Mouse (Mus musculus) cerebellum, postnatal 36 days (tissue): Measurements from ENCODE around the gene Slc25a45.
"Not testable (repeated sequence)": the region's sequence is repeated elsewhere in the genome, so short reads cannot be mapped to it uniquely, and the experiment has no call there.

ENCODE experiments used
- DNase-seq, 2 experiments: peaks; one replicate each; pipeline ENCODE4 v3.0.0; 2021 to 2022; ENCODE audit warnings: mixed read lengths in 2 of 2

Gene Slc25a45

DNA sequence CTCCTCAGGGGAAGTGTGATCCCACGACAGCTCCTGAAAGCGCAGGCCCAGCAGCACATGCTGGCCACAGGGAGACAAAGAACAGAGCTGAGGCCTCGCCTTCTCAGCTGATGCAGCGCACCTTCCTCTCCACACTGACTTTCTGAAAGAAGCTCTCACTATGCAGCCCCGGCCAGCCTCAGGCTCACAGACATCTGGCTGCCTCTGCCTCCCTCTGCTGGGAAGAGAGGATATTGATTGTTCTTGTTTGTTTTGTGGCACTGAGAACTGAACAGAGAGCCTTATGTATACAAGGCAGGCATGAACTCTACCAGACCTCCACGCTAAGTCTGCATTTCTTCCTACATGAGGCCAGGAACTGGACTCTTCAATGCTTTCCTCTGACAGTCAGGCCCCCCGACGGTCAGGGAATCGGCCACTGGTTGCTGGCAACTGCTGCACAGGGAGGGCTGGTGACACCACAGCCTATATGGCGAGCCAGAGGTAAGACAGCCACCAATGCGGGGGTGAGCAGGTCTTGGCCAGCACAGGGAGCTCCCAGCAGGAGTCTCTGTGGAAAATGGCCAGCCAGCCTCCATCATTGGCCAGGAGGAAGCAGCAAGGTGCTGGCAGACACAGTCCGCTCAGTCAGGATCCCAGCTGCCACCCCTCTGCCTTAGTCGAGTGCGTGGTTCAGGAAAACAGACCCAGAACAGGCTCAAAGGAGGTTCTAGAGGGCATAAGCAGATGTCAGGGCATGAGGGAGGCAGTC, 15.1 kb upstream of the Slc25a45 start:
- DNase-seq, result peak; percentile 25 to 35

DNA sequence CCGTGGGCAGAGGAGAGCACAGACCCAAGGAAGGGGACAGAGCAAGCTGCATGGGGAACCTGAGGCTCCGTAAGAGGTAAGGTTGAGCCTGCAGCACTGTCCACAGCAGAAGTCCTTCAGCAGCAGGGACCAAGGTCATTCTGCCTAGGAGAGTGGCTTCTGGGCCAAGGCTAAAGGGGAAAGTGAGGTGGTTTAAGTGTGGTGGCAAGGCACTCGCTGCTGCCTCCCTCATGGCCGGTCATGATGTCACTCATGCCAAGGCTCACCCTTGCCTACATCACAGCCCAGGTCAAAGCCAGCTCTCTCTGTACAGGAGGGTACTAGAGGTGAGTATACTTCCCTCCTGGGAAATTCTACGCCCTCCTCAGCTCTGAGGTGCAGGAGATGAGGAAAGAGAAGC, 13.8 kb upstream of the Slc25a45 start:
- DNase-seq, result no peak

DNA sequence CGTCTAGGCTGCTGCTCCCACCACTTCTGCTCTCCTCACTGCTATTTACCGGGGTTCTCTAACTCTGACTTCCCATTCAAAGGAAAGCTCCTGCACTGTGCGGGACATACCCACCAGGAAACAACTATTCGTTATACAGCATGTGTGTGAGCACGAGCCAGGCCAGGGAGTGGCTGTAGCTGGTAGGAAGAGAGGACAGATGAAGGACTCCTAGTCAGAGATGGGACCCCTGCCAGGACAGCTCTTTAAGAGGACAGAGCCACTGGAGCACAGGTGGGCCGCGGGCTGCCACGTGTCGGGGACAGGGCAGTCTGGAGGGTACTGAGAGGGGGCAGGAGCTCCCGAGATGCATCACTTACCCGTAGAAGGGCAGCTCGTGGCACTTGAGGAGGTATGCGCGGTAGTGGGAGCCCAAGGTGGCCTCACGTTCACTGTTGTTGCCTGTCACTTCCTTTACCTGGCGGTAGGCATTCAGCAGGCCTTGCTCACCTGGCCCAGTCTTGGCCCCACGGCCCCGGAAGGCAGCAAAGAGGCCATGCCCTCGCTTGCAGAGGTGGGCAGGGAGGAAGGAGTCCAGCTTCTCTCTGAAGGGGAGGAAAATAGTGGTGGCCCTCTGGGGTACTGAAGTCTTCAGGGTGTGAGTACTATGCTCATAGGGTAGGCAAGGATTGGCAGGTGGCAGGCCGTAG, 12.8 kb upstream of the Slc25a45 start:
- DNase-seq, result no peak

DNA sequence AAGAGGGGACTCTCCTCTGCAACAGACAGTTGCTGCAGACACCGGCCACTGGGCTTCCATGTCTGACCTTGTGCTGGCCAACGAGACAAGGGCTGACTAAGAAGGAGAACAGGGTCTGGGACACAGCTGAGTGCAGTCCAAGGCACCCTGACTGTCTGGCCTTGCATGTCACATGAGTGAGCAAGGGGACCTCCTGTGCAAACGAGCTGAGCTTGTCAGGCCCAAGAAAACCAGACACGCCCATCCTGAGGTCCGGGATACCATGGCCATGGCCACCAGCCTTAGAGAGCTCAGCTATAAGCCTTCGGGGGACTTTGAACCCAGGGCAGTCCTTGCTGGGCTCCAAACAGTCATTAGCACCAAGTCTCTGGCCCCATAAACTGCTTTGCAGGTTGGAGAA, 9.5 kb upstream of the Slc25a45 start:
- DNase-seq, result no peak

DNA sequence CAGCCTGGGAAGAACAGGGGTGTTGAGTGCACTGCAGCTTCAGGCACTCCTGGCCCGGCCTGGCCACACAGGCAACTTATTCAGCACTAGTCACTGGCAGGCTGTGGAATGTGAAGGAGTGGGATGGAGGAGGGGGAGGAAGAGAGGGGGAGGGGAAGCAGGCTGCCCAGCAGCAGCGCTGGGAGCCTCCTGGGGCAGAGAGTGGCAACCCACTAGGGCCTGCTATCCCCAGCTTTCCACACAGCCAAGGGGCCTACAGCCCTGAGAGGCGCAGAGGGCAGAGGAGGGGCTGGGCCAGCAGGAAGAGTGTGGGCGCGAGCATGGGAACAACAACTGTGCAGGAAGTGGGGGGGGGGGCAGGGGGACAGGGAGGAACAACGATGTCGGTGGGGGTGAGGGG, 6.3 kb upstream of the Slc25a45 start:
- no peak for DNase-seq

DNA sequence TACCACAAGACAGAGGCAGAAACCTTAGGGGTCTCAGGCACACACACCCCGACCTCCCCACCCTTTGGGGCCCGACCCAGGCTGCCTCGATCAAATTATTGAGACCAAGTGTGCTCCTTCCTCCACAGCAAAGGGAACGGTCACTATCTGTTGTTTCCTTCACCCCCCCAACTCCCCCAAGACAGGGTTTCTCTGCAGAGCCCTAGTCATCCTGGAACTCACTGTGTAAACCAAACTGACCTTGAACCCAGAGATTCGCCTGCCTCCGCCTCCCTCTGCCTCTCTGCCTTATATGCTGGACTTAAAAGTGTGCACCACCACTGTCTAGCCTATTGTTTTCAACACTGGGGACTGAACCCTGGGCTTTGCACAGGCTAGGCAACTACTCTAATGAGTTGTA, 5.9 kb upstream of the Slc25a45 start:
- no peak for DNase-seq

DNA sequence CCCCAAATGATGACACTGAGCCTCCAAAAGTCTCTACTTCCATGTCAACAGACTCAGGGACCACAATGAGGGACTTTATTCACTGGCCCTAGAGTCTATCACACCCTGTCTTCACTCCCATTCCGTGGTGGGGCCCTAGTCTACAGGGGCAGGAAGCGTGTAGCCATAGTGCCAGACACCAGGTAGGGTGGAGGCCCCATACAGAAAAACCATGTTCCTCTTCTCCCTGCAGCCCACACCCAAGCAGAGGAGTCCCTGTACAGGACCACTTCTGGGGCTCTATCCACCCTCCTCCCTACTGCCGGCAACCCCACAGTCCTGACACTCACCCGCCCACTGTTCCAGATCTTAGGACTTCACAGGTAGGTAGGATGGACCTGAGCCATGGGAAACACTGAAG, 5.1 kb upstream of the Slc25a45 start:
- DNase-seq, result no peak

DNA sequence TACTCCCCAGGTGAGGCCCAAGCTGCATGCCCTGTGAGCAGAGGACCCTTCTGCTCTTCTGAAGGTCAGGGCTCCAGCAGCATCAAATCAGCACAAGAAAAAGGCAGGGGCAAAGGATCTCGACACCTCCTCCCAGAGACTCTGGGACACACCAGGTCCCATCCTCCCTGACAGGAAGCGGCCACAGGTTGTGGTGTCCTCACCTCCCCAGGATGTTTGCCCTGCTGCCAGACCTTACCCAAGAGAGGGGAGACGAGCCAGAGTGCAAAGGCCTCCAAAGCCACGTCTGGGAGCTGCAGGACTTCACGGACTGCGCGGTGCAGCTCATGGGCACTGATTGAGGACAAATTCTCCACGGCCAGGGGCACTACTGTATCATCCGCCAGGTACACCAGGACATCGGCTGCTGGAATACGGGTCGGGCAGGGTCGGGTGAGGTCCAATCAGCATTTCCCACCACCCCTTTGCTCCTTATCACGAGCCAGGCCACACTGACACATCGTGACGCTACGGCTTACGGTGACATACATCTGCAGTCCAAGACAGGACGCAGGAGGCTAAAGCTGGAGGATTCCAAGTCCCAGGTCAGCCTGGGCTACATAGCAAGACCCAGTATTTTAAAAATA, 4.6 kb upstream of the Slc25a45 start:
- no peak for DNase-seq

DNA sequence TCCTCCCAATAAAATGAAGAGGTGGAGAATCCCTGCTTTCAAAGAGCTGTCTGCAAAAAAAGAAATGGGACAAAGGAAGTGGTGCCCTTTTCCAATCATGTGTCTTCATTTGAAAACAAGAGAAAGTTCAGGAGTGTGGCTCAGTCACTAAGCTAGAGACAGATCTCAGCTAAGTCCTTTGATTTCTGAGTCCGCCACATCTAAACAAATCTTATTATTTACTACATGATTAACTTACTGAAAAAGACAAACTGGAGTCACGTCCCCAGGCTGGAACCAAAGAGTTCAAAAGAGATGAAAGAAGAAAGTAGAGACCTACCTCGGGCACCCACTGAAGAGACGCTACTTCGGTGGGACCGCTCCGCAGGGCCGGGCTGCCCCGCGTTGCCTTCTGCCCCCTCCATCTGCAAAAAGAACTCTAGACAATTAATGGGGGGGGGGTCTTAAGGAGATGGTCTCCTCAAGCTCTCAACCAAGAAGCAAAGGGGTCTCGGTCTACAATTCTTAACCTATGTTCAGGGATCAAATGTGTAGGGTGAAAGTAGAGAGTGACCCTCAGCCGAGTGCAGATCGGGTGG, 3.1 kb upstream of the Slc25a45 start:
- no peak for DNase-seq

DNA sequence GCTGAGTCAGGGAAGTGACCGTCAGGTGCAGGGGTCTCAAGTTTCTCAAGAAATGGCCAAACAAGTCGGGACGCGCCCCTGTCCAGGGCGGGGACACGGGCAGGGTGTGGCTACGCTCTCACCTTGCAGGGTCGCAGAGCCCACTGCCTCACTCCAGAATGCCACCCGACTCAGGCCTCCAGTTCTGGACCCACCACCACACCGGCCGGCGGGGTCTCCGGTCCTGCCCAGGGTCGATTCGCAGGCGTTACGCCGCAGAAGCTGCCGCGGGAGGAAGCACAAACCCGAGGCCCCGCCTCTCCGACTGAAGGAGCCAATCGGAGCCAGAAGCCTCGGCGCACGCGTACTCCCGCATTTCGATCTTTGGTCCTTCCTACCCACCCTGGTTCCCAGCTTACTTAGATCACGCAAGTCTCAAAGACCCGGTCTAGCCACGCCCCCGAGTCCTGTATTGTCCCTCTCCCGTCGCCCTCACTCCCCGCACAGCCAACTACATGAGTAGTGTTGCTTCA, 2.6 kb upstream of the Slc25a45 start, which contains the start of gene Frmd8:
TSS of gene Frmd8 (minus strand) at position 306 of the 512 bp plus-strand sequence.
- DNase-seq, result peak; percentile 93

DNA sequence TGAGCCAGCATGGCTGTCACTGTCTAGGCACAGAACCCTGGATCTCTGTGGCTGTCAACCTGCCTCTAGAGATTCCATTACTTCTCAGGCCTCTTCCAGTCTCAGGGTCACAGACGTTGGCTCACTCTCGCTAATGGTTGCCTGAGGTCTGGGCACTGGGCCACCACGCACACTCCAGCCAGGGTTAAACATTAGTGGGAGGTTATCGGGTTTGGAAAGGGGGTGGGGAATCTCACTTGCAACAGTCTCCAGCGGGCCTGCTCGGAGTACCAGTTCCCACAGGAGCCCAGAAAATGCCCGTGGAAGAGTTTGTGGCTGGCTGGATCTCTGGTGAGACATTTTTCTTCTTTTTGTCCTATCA, 734 bp downstream of the Slc25a45 start:
- DNase-seq, result no peak

DNA sequence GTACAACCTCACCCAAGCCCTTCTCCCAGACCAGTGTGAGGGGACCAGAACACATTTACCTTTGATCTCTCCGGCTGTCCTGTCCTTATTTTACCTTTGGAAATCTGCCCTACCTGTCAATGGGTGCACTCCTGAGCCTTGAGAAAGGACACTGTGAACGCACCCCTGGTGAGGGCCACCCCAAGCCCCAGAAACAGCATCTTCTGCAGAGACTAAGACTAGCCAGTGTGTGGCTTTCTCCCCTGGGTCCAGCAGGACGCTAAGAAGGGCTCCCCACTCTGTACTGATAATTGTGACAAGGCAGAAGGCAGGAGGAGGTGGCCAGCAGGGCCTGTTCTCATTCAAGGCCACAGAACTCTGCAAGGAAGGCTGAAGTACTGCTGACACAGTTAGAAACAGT, 1.3 kb downstream of the Slc25a45 start:
- no peak for DNase-seq

DNA sequence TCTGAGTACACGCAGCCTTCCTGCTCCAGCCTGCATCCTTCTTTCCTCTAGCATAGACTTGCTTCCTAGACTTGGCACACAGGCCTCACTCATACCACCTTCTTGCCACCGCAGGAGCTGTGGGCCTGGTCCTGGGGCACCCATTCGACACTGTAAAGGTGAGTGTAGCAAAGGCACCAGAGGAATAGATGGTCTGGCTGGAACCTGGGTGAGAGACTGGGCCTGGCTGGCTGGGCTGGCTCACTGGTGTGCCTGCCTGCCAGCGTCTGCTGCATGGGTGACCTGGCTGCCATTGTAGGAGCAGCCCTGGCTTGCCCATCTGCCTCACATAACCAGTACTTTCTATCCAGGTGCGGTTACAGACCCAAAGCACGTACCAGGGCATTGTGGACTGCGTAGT, 2.1 kb downstream of the Slc25a45 start:
- DNase-seq, result no peak

DNA sequence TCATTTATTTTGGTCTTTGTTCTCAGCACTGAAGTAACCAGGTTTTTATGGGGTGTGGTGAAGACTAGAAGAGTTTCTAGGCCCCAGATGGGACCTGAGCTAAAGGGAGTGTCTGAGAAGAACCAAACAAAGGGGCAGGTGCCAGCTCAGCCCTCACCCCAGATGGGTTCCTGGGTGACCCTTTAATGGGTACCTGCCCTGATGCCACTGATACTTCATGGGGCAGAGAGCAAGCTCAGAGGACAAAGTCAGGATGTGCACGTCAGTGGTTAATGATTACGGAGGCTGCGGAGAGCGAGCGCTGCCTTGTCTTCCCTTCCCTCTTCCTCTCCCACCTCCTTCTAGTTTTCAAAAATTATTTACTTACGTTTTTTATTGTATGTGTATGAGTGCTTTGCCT, 3.5 kb downstream of the Slc25a45 start:
- no peak for DNase-seq

DNA sequence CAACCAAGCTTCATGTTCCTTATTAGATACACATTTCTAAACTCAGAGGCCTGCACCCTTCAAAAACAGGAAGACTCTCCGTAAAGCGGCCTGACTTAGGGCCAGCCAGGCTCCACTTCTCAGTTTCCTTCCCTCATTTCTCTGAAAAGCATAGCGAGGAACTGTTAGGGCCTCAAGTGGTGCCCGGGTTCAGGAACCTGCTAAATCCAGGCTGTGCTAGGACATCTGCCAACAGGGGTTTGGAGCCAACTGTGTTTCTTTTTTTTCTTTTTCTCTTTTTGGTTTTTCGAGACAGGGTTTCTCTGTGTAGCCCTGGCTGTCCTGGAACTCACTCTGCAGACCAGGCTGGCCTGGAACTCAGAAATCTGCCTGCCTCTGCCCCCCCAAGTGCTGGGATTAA, 4.5 kb downstream of the Slc25a45 start:
- DNase-seq, result not testable (repeated sequence)

DNA sequence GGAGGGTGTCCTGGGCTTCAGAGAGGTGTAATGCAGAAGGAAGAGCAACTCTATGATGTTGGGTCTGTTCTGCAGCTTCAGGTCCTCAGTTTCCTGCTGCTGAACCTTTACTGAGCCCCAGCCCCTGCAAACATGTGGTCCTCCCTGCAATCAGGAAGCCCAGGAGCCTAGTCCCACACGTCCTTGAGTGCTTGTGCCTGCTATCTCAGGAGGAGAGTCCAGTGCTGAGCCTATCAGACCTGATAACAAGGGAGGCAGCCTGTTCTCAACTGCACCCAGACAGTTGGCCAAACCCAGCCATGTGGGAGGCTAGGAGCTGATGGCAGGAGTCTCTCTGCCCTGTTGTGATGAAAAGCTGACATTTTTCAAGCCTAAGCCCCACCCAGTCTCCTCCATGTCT, 6.3 kb downstream of the Slc25a45 start:
- DNase-seq, result no peak

DNA sequence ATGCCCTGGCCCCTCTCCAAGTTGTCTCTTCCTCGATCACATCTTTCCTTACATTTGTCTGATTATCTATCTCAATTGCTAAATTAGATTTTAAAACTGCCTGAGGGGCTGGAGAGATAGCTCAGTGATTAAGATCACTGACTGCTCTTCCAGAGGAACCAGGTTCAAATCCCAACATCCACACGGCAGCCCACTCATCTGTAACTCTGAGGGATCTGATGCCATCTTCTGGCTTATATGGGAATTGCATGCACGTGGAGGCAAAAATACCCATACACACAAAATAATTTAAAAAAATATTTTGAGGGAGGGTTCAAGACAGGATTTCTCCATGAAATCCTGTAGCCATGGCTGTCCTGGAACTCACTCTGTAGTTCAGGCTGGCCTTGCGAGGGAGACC, 8.2 kb downstream of the Slc25a45 start:
- DNase-seq, result no peak

DNA sequence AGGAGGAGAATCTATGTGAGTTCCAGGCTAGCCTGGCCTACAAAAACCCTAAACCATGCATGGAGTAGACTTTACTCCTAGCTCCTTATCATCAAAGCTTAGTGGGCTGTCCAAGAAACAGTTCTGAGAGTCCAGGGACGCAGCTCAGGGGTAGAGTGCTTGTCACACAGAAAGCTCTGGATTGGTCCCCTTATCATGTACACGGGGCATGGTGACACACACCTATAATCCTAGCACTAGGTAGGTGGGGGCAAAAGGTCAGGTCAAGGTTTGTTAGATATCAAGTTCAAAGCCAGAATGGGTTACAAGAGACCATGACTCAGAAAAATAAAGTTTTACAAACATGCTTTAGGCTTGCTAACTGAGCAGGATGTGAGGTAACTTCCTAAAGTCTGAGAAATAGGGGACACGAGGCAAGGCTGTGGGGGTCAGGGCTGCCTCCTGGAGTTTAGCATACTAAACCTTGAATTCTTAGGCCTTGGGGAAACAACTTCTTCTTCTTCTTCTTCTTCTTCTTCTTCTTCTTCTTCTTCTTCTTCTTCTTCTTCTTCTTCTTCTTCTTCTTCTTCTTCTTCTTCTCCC, 9.7 kb downstream of the Slc25a45 start:
- no peak for DNase-seq

DNA sequence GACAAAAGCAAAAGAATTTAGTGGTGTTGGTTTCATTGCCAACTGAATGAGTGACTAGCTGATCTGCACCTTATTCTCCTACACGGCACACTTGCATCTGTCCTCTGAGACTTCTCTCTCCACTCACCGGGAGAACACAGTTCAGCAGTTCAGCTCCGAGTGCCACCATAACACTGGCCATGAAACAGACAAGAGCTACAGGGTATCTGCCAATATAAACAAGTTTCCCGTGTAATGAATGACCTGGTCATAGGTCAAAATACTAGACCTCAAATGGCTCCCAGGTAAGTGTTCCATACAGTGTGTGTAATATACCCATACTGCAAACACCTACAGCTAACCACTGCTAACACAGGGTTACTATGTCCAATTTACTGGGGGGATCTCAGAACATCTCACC, 11.6 kb downstream of the Slc25a45 start:
- no peak for DNase-seq

DNA sequence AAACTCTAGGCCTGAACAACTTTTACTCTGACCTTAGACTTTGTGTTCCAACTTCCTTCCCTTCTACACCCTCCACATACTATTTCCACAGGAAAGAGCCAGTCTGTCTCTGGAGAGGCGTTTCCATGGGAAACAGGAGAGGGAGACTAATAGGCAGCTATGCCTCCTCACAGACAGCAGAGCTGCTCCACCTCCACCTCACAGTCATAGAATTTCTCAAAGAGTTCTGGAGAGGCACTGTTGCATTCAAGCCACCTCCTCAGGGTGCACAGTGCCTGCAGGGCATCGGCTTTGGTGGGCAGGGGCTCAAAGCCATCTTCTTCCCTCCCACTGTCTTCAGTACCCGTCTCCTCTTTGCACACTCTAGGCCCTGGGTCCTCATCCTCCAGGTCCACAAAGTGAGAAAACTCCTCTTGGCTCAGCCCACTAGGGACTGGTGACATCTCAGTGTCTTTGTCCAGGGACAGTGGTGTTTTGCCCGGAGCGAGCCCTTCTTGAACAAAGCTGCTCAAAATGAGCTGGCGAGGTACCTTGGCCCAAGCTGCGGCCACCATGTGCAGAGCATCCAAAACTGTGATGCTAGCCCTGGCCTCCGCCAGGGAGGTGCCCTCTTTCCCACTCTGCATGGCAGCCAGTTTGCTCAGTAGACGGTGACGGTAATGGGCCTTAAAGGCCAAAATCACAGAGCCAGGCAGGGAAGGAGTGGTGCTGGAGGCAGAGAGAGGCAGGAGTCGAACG, 14.1 kb downstream of the Slc25a45 start:
- no peak for DNase-seq

DNA sequence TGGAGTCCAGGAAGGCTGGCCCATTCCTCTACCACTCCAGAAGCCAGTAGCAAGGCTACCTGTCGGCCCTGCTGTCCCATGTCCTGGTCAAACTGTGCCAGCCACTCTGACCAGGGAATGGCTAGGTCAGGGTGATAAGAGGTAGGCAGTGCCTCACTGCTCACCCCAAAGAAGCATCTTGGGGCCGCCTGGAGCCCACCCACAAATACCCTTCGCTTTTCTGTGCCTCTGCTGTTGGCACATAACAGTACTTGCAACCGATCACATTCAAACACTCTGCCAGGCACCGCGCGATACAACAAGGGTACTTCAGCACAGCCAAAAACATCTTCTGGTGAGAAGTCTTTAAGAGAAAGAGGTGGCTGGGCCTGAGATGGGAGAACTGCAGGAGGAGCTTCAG, 14.7 kb downstream of the Slc25a45 start:
- no peak for DNase-seq

DNA sequence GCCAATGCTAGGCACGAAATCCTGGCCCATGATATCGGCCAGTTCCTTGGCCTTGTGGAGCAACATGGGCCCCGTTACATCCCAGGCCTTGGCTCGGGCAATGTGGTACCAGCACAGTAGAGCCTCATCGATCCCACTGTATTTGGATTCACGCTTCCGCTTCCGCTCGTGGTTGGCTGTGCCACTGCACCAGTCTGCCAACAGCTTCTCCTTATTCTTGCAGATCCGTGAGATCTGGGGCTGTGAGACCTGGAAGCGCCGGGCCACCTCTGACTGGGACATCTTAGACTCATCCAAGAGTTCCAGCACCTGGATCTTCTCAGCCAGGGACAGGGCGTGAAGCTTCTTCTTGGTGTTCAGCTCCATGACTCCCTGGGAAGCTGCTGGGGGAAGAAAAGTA, 15.1 kb downstream of the Slc25a45 start:
- DNase-seq, result no peak
